Mouse (Mus musculus): ENCODE results near the gene Tlx2.
A peak's percentile ranks its signal among the peaks of the same experiment; 100 is the strongest.

Tlx2 gene

GRCm38 (mm10) chr6:83057790-83058189 lies 12.3 kb downstream of the Tlx2 start, which contains the start of gene Dqx1:
Gene Dqx1, plus strand, starts transcription at chr6:83057844.
- DNase-seq (ENCODE audit: extremely low spot score, low read depth, low spot score), result no peak

GRCm38 (mm10) chr6:83054871-83055431 lies 15.1 kb downstream of the Tlx2 start, which contains the start of gene Htra2:
Gene Htra2, minus strand, starts transcription at chr6:83055273.
- no peak for DNase-seq (ENCODE audit: extremely low spot score, low read depth, low spot score)

GRCm38 (mm10) chr6:83054074-83054851 lies 15.8 kb downstream of the Tlx2 start, which contains the start of gene Aup1:
Gene Aup1, plus strand, starts transcription at chr6:83054521.
- peak; percentile 86 for DNase-seq (ENCODE audit: extremely low spot score, low read depth, low spot score)

GRCm38 (mm10) chr6:83053136-83053960 lies 16.7 kb downstream of the Tlx2 start:
- DNase-seq (ENCODE audit: extremely low spot score, low read depth, low spot score), result no peak

GRCm38 (mm10) chr6:83049367-83049766 lies 20.7 kb downstream of the Tlx2 start:
- no peak for DNase-seq (ENCODE audit: extremely low spot score, low read depth, low spot score)

- DNase-seq (ENCODE audit: extremely low spot score, low read depth, low spot score), result no peak
These were observed 25.4 kb downstream of the Tlx2 start for GRCm38 (mm10) chr6:83044742-83045141.

GRCm38 (mm10) chr6:83043993-83044392 lies 26.1 kb downstream of the Tlx2 start:
- DNase-seq (ENCODE audit: extremely low spot score, low read depth, low spot score), result no peak

- DNase-seq (ENCODE audit: extremely low spot score, low read depth, low spot score), result no peak
These were observed 26.5 kb downstream of the Tlx2 start for GRCm38 (mm10) chr6:83043561-83043960.

- no peak for DNase-seq (ENCODE audit: extremely low spot score, low read depth, low spot score)
These were observed 29.5 kb downstream of the Tlx2 start for GRCm38 (mm10) chr6:83040601-83041000.

GRCm38 (mm10) chr6:83038496-83039012 lies 31.5 kb downstream of the Tlx2 start:
- DNase-seq (ENCODE audit: extremely low spot score, low read depth, low spot score), result peak; percentile 66

- DNase-seq (ENCODE audit: extremely low spot score, low read depth, low spot score), result no peak
These were observed 32.9 kb downstream of the Tlx2 start for GRCm38 (mm10) chr6:83037188-83037587.

- DNase-seq (ENCODE audit: extremely low spot score, low read depth, low spot score), result no peak
These were observed 35.5 kb downstream of the Tlx2 start for GRCm38 (mm10) chr6:83034463-83035055.

GRCm38 (mm10) chr6:83033249-83034185 lies 36.6 kb downstream of the Tlx2 start, which contains the start of the genes Dok1 and Loxl3:
Gene Dok1, minus strand, starts transcription at chr6:83033471.
Gene Loxl3, plus strand, starts transcription at chr6:83034173.
- peak; percentile 37 for DNase-seq (ENCODE audit: extremely low spot score, low read depth, low spot score)

GRCm38 (mm10) chr6:83032769-83033191 lies 37.3 kb downstream of the Tlx2 start:
- DNase-seq (ENCODE audit: extremely low spot score, low read depth, low spot score), result no peak

- DNase-seq (ENCODE audit: extremely low spot score, low read depth, low spot score), result no peak
These were observed 38.0 kb downstream of the Tlx2 start for GRCm38 (mm10) chr6:83031921-83032590.

- no peak for DNase-seq (ENCODE audit: extremely low spot score, low read depth, low spot score)
These were observed 39.0 kb downstream of the Tlx2 start for GRCm38 (mm10) chr6:83031111-83031510.

GRCm38 (mm10) chr6:83029777-83030176 lies 40.3 kb downstream of the Tlx2 start:
- DNase-seq (ENCODE audit: extremely low spot score, low read depth, low spot score), result no peak

- no peak for DNase-seq (ENCODE audit: extremely low spot score, low read depth, low spot score)
These were observed 42.4 kb downstream of the Tlx2 start for GRCm38 (mm10) chr6:83027706-83028105.

- DNase-seq (ENCODE audit: extremely low spot score, low read depth, low spot score), result no peak
These were observed 42.8 kb downstream of the Tlx2 start for GRCm38 (mm10) chr6:83027293-83027692.
